Mouse (Mus musculus) CD4-positive, CD25-positive, alpha-beta regulatory T cell, adult 2 months (primary cell): Measurements from ENCODE around the gene Spsb1.

Source experiments
- DNase-seq: peaks from one replicate; pipeline ENCODE4 v3.0.0-alpha.2; 2012; ENCODE audit warnings: low read depth, low spot score

The Spsb1 gene

DNA sequence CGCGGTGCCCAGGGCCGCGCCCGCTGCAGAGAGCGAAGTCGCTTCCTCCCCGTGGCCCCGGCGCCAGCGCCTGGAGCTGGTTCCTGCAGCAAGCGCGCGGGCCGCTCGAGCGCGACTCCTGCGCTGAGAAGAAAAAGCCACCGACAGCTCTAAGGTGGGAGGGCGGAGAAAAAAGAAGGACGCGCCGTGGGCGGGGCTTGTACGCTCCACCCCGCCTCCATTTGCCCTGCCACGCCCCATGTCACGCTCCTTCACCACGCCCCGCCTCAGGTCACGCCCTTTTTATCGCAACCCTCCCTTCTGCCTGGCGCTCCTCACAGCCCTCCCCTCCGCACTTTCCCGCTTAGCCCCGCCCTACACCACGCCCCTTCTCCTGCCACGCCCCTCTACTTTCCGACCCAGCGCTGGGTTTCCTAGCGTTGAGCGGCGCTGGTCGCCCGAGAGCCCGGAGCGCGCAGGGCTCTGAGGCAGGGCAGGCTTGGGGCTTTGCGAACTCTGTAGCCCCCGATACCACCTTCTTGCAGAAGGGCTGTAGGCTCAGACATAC lies at the start of gene Spsb1:
TSS of gene Spsb1 (minus strand) at position 151 of the 547 bp plus-strand sequence.
- peak; percentile 99 for DNase-seq

- DNase-seq = no peak
Observed at GRCm38 (mm10) chr4:150003641-150004040, 48.8 kb upstream of the Spsb1 start.

DNA sequence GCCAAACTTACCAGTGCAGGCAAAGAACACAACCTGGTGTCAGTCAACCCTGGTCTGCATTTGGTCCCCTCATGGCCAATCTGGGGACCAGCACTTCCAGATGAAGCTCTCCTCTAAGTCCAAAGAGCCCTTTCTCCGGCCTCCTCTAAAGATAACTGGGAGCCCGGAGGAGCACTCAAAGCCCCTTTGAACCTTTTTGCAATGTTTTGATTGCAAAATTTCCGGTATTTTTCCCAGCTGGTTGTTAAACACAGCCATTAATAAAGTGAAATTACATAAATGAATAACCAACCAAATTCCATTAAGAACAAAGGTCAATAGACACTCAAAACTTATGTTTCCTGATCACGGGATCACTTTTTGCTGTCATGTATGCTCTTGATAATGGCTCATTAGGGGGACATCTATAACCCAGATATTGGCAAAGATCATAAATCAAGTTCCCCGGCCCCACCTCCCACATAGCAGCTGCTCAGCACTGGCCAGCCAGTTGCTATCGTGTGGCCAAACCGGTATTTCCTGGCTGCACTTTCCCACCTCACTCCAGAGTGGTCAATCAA lies 48.3 kb upstream of the Spsb1 start:
- no peak for DNase-seq

- DNase-seq = no peak
Observed at GRCm38 (mm10) chr4:150002021-150002528, 47.2 kb upstream of the Spsb1 start.

DNA sequence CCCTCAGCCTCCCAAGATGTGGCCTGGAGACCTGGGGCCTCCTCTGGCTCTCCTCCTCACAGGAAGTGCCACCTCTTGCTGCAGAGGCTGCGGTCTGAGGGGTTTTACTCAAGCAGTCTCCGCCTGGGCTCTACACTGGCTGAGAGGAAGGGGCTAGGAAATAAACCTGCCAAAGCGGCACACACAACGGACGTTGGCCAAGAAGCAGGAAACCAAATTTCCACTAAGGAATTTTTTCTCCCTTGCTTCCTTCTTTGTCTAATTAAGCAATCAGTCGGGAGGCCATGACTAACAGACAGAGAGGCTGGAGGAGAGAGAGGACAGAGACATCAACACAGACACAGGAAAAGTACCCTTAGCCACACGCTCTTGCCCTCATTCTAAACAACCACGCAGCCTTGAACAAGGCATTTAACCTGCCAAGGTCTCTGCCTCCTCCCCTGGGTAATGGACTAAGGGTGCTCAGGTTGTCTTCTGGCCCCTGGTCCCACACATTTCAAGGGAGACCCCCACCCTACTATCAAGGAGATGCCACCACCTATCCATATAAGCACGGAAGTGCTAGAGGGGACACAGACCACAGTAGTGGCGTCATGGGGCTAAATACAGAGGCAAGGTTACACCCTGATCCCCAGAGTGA lies 46.5 kb upstream of the Spsb1 start:
- peak; percentile 42 for DNase-seq

- no peak for DNase-seq
Observed at GRCm38 (mm10) chr4:149999931-150000555, 45.2 kb upstream of the Spsb1 start.

DNA sequence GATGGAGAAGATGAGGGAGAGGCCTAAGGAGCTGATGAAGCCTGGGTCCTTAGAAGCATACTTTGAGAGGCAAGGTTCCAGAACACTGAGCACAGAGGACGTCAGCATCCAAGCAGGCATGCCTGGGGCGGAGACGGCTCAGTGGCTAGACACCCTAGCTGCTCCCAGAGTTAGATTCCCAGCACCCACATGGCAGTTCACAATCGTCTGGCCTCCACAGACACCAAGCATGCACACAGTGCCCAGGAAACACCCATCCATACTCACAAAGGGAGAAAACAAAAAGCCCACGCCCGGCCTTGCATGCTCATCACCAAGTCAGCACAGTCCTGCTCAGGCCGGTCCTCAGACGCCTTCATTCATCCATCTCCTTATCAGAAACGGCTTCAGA lies 44.7 kb upstream of the Spsb1 start:
- no peak for DNase-seq

GRCm38 (mm10) chr4:149998786-149999509 lies 44.1 kb upstream of the Spsb1 start:
- no peak for DNase-seq

- DNase-seq = peak; percentile 22
Observed at GRCm38 (mm10) chr4:149997999-149998398, 43.2 kb upstream of the Spsb1 start.

DNA sequence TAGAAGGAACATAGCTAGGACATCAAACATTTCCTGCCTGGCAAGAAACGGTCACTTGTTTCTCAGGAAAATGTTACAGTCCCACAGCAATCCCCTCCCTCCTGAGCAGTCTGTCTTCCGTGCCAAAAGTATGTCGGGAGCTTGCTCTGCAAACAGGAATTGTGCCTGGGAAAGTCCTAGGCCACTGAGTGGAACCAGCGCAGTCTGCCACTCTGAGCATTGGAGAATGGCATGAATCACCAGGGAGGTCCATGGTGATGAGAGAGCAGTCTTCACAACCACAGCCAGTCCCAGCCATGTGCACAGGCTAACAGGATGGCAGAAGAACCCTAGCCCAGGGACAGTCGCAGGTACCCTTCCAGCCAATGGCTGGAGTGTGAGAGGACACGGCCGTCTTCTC lies 41.6 kb upstream of the Spsb1 start:
- no peak for DNase-seq

DNA sequence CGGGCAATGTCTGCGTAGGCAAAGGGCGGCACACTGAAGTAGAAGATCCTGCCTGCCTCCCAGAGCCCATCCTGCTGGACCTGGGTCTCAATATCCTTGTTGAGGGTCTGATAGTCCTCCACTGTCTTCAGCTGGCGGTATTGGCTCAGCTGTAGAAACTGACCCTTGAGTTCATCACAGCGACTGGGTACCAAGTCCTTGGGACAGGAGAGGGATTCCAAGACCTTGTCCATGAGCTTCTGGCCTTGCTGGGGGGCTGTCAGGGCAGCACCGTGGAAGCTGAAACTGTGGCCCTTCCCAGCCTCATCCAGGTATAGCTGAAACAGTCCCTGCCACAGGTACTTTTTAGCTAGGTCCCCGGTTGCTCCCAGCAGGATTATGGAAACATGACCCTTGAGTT lies 41.1 kb upstream of the Spsb1 start:
- no peak for DNase-seq

DNA sequence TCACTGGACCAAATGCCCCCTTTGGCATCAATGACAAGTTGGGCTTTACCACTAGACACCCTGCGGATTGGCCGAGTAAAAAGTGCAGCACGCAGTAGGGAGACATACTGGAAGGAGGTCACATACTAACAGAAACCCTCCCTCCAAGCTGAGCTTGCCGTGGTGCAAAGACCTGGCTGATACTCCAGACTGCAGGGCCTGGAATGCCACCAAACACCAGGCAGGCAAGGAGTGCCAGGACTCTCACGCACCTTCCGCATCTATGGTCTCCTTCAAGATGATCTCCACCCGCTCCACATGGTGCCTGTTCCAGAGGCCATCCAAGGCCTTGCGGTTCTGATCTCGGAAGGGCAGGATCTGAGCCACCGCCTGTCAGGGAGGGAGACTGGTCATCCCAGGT lies 39.4 kb upstream of the Spsb1 start:
- DNase-seq = no peak

DNA sequence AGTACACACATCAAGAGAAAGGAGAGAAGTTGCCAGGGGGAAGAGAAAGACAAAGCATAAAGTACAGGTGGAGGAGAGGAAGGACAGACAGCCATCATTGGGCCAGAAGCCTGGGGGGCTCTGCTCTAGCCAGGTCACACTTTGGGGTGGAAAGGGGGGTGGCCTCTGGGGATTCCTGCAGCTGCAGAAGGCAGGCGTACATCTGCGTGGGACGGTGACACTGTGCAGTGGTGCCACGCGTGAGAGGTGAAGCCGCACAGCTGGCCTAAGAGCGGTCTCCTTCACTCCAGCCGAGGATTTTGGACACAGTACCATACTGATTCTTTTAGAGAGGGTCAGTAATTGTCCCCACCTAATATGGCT lies 37.8 kb upstream of the Spsb1 start:
- no peak for DNase-seq

DNA sequence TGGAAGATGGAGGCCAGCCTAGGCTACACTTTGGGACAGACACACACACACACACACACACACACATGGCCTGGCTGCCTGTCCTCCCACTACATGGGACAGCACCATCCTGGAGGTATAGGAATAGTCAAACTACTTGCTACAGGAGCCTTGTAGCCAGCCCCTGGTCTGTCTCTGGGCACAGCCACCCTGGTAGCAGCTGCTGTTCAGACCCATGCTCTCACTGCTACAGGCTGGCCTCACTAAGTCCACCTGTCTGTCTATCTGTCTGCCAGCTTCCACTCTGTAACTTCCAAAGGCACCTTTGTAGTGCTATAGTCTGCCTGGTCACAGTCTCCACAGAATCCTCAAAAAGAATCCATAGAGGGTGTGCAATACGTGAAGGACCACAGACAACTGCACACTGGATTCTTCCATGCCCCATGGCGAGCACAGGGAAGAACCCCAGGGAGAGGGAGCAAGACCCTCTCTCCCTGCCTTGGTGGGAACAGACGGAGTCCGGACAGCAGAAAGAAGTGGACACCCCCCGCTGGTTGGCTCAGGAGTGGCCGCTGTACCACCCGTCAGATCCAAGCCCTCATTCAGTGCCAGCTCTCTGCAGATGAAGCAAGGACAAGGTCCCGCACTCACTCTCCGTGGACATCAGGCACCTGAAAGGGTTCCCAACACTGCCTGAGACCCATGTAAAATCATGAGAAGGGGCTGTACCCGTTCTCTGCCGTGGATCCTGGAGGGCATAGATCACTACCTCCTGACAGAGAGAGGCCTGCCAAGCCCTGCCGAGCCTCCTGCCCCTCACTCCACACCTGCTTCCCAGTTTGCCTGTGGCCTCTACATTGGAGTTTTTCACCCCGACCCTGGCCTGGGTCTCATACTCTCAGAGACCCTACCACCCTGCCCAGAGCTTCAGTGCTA lies 37.2 kb upstream of the Spsb1 start:
- no peak for DNase-seq

GRCm38 (mm10) chr4:149990954-149991633 lies 36.3 kb upstream of the Spsb1 start:
- peak; percentile 51 for DNase-seq

DNA sequence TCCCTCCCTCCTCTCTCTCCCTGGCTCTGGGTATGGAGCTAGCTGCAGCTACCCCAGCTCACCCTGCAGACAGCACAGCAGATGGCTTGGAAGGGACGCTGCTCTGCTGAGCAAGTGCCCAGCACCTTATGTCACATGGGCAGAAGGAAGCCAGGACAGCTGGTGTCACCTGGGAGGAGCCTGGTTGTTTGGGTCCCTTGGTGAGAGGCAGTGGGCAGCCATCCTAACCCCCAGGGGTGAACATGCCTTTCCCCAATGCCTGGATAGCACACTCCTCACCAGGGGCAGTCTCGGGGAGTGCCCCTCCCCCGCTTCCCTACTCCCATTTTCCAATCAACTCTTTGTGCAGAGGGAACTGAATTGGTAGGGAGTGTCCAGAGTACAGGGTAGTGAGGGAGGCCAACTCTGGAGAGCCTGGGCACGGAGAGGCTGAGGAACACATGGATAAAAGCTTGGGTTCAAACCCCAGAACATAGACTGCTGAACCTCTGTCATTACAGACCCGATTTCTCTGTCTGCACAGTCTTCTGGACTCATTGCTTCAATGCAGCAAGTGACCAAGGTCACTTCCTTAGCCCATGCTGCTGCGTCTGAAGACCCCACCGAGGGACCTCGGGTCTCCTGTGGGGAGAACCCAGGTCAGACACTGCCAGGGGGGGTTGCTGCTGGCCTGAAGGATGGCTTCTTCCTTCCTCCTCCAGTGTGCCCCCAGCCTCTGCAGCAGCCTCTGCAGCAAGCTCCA lies 35.5 kb upstream of the Spsb1 start:
- DNase-seq = no peak

DNA sequence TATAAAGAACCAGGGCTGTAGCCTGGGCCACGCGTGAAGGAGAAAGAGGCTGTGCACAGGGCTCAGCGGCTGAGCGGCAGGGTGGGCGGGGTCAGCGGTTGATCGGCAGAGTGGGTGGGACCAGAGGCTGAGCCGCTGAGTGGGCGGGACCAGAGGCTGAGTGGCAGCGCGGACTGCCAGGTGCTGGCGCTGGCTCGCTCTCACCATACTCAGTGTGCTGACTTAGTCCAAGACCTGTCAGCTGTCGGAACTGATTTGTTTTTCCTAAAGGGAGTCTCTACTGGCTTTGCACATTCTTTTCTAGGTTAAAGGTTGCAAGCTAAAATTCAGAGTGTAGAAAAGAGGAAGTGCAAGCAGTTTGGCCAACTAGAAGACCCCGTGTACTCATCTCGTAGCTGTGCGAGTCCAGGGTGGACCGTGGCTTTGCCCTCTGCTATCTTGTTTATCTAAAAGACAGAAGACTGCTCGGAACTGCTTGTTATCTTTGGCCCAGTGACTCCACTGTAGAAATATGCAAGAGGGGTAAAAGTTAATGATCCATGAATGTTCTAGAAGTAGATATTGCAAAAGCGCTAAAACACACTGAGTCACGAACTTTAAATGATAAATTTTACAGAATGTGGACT lies 34.2 kb upstream of the Spsb1 start:
- peak; percentile 94 for DNase-seq

GRCm38 (mm10) chr4:149988301-149988700 lies 33.5 kb upstream of the Spsb1 start:
- no peak for DNase-seq

DNA sequence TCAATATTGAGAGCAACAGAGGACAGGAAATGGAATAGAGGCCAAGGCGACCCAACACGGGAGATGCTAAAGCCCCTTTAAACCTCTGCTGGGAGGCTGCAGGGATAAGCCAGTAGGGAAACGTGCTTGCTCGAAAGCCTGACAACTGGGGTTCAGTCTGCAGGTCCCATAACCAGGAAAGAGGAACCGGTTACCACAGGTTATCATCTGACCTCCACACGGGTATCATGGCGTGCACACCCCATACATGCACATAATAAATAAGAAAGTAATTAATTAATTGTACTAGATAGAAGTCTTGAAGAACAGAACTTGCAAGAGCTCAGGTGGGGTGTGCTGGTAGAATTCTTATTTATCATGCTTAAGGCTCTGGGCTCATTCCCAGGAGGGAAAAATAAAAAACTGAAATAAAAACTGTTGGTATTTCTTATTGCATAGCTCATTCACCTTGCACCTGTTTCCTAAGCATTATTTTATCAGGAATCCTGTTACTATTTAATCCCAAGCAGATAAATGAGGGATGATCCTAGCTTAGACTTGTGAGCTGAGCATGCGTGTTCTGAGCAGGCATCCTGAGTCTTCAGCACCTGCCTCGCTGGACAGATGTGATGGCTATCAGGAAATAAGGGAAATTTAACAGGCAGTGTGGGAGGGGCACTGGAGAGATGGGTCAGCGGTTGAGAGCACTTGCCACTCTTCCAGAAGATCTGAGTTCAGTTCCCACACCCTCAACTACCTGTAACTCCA lies 32.0 kb upstream of the Spsb1 start:
- no peak for DNase-seq
